Mouse (Mus musculus) kidney, postnatal 14 days (tissue): ENCODE measurements around the gene 1700057G04Rik.
A peak's percentile ranks its signal among the peaks of the same experiment; 100 is the strongest.
"Not testable (repeated sequence)": the region's sequence is repeated elsewhere in the genome, so short reads cannot be mapped to it uniquely, and the experiment has no call there.

Source experiments
- DNase-seq: peaks from one replicate; pipeline ENCODE4 v3.0.0; 2022; ENCODE audit warnings: mixed read lengths

The 1700057G04Rik gene

DNA sequence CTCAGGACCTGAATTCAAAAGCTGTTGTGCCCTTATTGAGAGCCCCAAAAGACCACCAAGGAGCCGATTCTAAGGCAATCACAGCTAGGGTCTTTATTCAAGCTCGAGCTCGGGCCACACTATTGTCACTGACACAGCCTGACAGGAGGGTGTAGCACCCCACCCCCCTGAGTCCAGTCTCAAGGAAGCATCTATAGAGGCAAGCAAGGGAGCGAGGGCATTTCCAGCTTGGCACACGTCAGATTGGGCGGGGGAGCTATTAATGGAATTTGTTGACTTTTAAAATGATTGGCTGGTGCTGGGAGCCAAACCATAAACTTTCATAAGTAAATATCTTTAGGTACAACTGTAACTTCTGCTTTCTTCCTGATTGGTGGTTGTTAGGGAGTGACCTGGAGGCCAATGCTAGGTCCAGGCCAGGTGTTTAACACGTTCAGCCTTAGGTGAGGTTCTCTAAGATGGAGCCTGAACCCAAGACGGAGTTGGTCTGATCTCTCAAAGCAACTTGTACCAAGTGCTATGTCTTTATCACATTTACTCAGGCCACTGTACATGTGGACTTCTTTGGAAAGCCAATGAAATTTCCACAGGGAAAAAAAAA is 3.5 kb upstream of the 1700057G04Rik start:
- DNase-seq = no peak

DNA sequence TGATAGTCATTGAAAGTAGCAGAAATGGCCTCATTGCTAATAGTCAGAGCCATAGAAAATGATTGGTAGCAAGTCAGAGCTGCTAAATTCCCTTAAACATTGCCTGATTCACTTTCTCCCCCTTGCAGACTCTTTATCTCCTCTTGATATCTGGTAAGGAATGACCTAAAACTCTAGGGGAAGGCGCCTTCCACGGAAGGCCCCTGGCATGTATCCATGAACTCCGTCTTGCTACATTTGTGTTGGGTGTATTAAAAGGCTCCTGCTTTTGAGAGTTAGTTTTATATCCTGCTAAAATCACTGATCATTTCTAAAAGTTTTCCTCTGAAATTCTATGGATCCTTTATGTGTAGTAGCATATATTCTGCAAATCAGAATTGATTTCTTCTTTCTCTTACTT is 7.6 kb downstream of the 1700057G04Rik start:
- peak; percentile 21 for DNase-seq

- not testable (repeated sequence) for DNase-seq
These were observed 16.8 kb downstream of the 1700057G04Rik start for GRCm38 (mm10) chr9:92325936-92326335.

- no peak for DNase-seq
These were observed 17.6 kb downstream of the 1700057G04Rik start for GRCm38 (mm10) chr9:92326813-92327212.

DNA sequence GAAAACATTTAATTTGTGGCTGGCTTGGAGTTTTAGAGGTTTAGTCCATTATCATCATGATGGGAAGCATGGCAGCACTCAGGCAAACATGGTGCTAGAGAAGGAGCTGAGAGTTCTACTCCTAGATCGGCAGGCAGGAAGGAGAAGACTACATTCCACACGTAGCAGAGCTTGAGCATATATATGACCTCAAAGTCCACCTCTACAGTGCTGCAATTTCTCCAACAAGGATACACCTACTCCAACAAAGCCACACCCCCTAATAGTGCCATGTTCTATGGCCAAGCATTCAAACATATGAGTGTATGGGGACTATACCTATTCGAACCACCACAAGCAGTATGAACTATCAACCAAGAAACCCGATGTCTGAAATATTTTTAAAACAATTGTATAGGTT is 22.2 kb downstream of the 1700057G04Rik start:
- DNase-seq = no peak

- DNase-seq = no peak
These were observed 25.7 kb downstream of the 1700057G04Rik start for GRCm38 (mm10) chr9:92334845-92335244.

DNA sequence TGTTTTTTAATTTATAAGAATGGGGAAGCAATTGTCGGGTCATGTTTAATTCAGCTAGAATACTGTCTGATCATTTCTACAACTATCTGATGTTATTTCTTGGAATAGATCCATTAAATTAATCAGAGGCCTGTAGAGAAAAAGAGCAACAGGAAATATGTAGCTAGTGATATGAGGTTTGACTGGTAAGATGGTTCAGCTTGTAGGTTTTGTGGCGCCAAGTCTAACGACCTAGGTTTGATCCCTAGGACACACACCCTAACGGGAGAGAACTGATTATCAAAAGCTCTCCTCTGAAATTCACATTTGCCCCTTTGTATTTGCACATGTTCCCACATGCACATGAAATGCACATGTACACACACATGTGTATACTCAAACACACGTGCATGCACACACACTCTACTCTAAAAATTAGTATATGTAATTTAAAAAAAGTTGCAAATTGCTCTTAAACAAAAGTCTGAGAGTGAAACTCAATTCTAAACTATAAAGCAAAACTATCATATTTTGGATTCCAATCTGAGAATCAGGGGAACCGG is 26.2 kb downstream of the 1700057G04Rik start:
- DNase-seq = no peak

DNA sequence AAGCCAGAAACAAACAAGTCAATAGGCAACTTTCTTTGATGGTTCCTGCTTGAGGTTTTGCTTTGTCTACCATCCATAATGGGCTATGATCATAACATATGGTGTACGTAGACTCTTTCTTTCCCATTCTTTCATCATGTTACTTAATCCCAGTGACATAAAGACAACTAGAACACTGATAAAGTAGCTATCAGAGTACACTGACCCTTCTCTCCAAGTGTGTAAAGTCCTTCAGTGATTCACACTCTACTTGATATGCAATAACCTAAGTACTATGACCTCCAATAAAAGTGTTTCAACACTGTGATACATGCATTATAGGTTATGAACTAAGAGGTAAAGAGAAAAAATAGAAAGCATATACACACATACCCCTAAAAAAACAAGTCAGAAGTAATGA is 27.9 kb downstream of the 1700057G04Rik start:
- DNase-seq = no peak

GRCm38 (mm10) chr9:92337661-92338060 is 28.5 kb downstream of the 1700057G04Rik start:
- no peak for DNase-seq

- DNase-seq = no peak
These were observed 29.8 kb downstream of the 1700057G04Rik start for GRCm38 (mm10) chr9:92338954-92339353.

GRCm38 (mm10) chr9:92351924-92352323 is 42.7 kb downstream of the 1700057G04Rik start:
- no peak for DNase-seq

GRCm38 (mm10) chr9:92353306-92353705 is 44.1 kb downstream of the 1700057G04Rik start:
- DNase-seq = no peak

DNA sequence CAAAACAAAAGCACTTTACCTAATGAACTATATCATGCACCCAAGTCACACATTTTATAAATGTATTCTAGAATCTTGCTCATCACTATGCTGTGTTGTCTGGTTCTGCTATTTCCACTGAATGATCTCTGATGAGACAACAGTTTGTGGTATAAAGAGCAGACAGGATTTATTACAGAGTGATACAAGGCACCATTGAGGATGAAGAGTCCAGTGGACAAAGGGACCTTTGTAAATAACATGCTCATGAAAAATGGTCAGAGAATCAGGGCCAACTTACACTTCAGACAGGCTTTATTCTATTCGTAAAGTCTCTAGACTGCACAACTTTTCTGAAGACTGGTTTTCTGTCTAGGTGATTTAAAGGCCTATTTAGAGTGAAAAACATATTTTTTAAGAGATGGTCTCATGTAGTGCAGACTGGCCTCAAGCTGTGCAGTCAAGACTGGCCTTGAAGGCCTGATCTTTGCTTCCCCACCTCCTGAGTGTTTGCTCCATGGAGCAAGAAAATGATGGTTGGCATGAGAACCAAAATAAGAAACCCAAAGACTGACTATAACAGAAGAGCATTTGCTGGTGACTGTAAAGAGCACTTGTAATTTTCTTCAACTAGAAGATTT is 51.6 kb downstream of the 1700057G04Rik start:
- no peak for DNase-seq

DNA sequence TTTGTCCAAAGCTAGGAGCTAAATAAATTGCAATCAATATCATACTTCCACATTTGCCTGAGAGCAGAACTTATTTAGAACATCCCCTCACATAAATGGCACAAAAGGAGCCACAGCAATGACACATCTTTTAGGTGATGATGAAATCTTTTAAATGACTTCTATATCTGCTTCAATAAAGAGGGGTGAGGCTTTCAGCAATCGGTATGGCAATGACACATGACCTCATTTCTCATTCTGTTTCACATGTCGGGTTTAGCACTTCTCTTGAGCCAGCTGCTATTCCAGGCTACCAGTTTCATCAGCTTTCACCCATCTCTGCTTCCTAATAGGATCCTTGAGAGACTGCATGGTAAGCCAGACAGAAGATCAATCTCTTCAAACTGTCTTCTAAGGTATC is 54.3 kb downstream of the 1700057G04Rik start:
- DNase-seq = no peak

DNA sequence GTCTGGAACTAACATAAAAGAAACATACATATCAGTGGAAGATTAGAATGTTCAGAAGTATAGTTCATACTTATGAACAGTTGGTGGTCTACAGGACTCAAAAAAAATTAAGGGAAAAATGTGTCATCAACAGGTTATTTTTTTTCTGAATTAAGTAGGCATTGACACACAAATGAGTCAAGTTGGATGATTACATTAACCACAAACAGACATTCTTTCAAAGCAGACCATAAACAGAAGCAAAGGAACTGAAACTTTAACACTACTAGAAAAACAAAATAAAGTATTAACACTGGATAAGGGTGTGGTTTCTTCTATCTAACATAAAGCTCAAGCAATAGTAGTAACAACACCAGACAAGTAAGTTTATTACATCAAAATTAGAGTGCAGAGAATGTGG is 59.7 kb downstream of the 1700057G04Rik start:
- DNase-seq = no peak

DNA sequence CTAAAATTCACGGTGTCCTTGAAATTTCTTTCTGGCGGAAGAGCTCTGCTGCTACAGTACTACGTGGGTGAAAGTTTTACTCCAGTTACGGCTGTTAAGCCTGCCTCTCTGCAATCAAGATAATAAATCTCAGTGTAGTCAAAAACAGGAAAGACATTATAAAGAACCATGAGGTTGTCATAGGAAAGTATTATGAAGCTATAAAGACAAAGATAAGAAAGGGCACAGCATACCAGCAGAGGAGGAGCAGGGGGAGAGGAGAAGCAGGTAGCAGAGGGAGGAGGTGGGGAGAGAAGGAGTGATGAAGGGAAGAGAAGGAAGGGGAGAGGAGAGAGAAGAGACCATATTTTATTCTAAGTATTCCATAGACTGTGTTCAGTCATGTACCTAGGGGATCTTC is 64.7 kb downstream of the 1700057G04Rik start:
- DNase-seq = no peak

DNA sequence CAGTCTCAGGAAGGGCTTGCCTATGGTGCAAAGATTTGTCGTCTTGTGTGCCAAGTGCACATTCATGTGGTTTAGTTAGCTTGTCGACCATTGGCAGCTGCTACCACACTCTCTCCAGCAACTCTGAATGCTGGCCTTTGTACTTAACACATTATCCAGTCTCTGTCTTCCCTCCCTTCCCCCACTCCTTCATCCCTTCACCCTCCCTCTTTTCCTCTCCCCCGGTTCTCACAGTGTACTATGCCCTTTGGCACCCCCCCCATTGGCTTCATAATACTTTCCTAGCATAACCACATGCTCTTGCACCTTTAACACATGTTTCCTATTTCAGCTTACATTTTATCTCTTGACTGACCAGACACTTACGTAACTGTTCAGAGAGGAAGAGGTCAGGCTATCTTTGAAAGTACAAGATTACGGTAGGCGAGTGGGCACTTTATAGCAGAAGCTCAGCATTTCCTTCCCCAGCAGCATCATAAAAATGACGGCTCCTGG is 65.6 kb downstream of the 1700057G04Rik start:
- DNase-seq = peak; percentile 73

DNA sequence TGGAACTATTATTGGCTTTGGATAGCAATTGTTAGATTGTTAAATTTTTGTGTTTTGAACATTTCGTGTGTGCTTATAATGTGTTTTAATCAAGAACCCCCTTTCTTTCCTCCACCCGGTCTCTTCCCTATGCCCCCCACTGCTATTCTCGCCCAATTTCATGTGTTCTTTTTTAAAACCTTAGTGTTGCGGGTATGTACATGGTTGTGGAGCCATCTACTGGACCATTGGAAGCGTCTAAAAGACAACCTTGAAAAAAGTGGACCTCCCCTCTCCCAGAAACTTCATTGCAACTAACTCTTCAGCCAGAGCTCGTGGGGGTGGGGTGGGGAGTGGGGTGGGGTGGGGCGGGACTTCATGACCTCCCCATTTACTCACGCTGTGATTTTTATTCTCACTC is 66.2 kb downstream of the 1700057G04Rik start:
- peak; percentile 31 for DNase-seq

DNA sequence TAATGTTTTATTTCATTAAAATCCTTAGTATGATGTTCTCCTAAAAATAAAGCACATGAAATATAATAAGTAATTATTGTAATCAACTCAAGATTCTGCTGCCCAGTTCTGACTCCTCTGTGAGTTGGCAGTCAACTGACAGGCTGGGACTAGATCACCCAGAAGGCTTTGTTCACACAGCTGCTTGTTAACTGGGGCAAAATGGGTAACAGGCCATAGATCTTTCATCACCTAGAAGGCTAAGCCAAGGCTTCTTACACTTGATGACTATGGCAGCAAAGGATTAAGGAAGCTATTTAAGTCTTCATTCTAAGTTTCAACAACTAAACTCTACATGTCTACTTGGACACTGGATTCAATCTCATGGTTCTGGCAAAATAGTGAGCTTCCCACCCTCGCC is 68.8 kb downstream of the 1700057G04Rik start:
- no peak for DNase-seq

GRCm38 (mm10) chr9:92379240-92379639 is 70.1 kb downstream of the 1700057G04Rik start:
- DNase-seq = no peak

DNA sequence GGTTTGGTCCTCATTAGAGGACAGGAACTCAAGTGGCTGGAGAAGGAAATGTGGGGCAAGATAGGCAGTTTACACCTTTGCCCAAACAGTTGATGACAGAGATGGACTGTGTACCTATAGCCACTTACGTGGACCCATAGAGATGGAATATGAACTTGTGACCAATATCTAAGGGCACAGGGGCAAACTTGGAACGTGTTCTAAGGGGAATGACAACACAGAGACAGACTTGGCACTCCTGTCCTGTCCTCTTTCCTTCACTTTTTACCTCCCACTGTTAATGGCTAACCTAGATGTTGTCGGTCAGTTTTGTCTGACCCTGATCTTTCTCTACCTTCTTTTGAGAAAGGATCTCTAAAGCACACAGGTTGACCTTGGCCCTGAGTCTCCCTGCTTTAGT is 74.2 kb downstream of the 1700057G04Rik start:
- no peak for DNase-seq

GRCm38 (mm10) chr9:92384401-92384800 is 75.2 kb downstream of the 1700057G04Rik start:
- no peak for DNase-seq

DNA sequence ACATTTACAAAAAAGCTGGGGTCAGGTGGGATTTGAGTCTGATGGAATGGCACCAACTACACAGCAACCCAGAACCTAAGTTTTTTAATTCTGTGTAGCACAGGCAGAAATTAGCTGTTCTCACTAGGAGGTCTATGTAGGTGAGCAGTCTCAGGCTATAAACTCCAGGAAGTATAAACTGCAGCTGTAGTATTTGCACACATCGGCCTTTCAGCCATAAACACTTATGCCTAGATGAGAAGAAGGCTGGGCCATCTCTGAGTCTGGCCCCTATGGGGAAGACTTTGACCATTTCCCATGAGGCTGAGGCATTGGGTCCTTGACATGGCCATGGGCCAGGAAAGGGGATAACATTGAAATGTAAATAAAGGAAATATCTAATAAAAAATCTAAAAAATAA is 76.7 kb downstream of the 1700057G04Rik start:
- no peak for DNase-seq

DNA sequence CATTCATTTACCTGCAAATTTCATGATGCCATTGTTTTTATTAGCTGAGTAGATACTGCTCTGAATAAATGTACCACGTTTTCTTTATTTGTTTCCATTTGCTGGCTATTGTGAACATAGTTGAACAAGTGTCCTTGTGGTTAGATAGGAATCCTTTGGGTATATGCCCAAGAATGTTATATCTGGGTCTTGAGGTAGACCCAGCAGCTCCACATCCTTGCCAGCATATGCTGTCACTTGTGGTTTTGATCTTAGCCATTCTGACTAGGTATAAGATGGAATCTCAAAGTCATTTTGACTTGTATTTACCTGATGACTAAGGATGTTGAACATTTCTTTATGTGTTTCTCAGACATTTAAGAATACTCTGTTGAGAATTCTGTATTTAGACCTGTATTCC is 77.7 kb downstream of the 1700057G04Rik start:
- DNase-seq = no peak

DNA sequence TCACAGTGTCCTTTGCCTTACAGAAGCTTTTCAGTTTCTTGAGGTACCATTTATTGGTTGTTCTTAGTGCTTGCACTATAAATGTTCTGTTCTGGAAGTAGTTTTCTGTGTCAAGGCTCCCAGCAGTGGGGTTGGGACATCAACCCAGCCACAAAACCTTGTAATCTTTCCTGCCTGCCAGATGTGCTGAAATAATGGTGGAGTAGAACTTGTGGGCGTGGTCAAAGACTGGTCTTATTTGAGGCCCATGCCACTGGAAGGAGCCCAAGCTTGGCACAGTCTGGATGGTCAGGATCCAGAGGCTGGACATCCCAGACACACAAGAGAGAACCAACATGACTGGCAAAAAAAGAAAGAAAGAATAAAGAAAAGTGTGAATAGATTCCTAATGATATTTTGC is 78.2 kb downstream of the 1700057G04Rik start:
- no peak for DNase-seq
